Mouse (Mus musculus): ENCODE measurements around the gene Akap2. TPM values are rescaled to one million over a fixed set of nuclear protein-coding genes. Genes with fewer than 3 reads are reported as not detected.

The Akap2 gene
- polyA plus RNA-seq (2012; rRNA removed), result 37.8 and 49.2 TPM in 2 replicates

DNA sequence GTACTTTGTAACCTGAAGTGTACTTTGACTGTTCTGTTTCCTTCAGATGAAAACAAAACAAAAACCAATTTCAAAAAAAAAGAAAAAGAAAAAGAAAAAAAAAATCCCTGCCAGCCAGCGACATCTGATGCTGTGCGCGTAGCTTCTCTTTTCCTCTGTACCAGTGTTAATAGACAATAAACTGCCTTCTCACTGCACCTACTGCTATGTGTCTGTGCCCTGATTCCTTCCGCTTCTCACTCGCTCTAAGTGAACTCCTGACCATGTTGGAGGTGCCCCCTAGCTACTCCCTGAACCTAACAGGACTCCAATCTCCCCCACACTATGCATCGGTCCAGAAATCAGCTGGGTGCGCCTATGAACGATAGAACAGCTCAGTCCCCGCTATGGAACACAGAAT is at the start of gene Akap2:
Akap2 (plus strand) TSS at position 304 of the 400 bp plus-strand sequence.
- no peak for DNase-seq (ENCODE audit: low spot score)

DNA sequence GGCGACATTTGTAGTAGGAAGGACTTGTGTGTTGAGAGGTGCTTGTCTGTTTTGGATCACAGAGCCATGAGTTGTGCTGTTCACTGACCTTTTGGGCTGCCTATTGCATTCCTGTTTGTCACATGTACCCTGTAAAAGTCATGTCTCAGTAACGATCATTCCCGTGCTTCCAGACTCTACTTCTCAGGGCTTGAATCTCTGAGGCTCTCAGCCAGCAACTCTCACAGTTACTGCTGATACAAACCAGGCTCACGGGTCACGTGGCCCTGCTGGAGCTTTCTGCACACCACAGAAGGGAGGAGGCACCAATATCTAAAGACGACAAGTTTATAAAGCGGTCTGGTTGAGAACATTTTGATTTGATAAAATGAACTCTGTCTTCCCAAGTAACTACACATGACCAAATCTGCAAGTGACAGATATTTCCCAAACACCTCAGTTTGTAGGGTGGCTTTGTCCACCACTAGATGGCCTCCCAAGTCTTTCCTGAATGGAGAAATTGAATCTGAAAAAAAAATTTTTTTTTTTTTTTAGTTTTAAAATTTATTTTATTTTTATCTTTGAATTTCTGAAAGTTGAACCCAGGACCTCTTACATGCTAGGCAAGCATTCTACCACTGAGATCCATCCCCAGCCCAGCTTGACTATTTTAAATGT is 46.5 kb upstream of the Akap2 start:
- DNase-seq (ENCODE audit: low spot score), result no peak

- no peak for DNase-seq (ENCODE audit: low spot score)
Measured at GRCm38 (mm10) chr4:57672541-57672940, 44.9 kb upstream of the Akap2 start.

- DNase-seq (ENCODE audit: low spot score), result peak; percentile 66
Measured at GRCm38 (mm10) chr4:57672996-57673906, 44.2 kb upstream of the Akap2 start.

DNA sequence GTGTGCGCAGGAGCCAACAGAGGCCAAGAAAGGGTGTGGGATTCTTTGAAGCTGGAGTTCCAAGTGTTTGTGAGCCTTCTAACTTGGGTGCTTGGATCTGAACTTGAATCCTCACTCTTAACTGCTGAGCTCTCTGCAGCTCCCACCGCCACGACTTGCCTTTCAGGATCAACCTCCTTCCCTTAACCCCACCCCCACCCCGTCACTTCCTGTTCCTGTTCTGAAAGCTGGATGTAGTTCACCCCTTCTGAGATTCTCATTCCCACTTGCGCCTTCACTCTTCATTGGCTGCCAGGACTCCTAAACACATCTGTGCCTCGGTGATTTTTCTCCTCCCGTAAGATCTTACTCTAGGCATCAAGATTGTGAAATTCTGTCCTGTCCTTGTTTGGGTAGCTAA is 43.1 kb upstream of the Akap2 start:
- no peak for DNase-seq (ENCODE audit: low spot score)

DNA sequence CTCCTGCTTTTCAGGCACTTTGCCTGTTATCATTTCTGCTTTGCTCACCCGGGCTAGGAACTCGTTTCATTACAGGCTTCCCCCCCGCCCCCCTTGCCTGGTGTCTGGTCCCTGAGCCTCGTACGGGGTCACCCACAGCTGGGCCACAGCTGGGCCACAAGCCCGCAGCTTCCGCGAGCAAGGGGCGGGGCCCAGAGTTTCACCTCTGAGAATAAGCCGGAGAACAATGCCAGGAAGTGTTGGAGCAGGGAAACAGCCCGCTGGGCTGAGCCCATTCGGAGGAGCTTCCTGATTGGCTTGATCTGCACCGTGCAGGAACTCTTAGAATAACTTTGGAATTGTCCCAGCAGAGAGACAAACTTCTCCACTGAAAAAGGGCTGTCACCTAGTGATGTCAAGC is 42.1 kb upstream of the Akap2 start:
- DNase-seq (ENCODE audit: low spot score), result no peak

GRCm38 (mm10) chr4:57677916-57678315 is 39.5 kb upstream of the Akap2 start:
- DNase-seq (ENCODE audit: low spot score), result no peak

- DNase-seq (ENCODE audit: low spot score), result no peak
Measured at GRCm38 (mm10) chr4:57678991-57679457, 38.4 kb upstream of the Akap2 start.

GRCm38 (mm10) chr4:57680186-57680585 is 37.3 kb upstream of the Akap2 start:
- DNase-seq (ENCODE audit: low spot score), result no peak

DNA sequence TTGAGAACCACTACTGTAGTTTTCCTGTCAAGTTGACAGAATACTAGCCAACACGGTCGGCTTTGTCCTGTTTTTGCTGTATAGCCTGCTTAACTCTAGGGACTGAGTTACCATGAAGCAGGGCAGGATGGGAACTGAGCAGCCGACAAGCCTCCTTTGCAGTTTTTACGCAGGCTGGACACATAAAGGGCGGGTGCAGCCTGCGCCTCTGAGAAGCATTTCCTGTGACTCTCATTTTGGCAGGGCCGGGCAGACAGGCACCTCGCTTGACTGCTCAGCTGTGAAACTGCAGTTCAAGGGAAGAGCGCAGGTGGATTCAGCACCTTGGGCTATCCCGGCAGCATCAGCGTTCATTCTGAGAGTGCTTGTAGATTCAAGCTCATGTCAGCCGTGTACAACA is 35.9 kb upstream of the Akap2 start:
- no peak for DNase-seq (ENCODE audit: low spot score)

- DNase-seq (ENCODE audit: low spot score), result no peak
Measured at GRCm38 (mm10) chr4:57682341-57682740, 35.1 kb upstream of the Akap2 start.

DNA sequence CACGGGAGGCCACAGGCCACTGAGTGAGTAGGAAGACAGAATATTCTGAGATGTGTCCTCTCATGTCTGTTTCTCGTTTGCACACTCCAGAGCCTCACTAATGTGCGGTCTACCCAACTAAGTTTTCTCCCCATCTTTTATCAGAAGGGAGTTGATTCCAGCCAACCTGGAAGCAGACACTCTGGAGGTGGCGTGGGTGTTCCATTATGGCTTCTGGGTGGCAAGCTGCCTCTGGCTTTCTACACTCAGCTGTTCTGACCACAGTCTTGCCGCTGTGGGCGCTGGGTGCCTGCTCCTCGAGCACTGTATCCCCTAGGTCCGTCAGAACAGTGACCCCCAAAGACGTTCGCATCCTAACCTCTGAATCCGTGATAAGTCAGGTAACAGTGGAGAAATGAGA is 34.5 kb upstream of the Akap2 start:
- no peak for DNase-seq (ENCODE audit: low spot score)

DNA sequence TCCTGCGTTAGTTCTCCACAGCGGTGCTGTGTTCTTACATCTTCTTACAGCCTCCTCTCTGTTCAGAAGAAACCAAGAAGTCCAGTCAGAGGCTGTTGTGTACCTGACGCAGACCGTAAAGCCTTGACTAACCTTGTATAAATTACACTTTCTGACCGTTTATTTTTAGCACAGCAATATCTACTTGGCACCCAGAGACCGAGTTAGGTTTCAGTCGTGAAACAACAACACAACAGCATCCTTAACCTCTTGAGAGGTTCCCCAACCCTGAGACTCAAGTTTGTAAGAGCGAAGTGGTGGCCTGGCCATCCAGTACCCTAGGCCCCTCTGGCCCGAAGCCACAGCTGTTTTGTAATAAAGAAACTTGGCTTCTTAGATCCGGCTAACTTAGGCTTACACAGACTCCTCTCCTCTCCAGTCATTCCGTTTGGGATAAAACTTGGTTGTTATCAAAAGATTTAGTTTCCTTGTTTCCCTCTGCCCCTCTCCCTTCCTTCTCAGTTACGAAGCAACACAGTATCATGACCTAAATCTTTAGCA is 32.7 kb upstream of the Akap2 start:
- no peak for DNase-seq (ENCODE audit: low spot score)

DNA sequence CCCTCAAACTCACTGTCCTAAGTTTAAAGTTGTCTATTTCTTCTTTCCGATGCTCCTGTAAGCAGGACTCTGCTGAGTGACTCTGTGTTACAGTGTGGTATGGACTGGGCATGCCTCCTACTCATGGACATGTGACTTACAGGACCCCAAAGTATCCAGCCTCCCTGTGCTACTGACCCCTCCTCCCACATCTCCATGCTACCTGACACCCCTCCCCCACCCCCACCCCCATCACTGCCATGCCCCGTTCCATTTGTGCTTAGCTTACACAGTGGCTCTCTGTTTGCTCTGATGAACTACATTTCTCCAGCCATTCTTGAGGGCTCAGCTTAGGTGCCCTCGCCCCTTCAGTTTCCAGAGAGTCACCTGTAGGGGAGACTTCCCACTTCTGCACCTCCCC is 30.7 kb upstream of the Akap2 start:
- DNase-seq (ENCODE audit: low spot score), result no peak

DNA sequence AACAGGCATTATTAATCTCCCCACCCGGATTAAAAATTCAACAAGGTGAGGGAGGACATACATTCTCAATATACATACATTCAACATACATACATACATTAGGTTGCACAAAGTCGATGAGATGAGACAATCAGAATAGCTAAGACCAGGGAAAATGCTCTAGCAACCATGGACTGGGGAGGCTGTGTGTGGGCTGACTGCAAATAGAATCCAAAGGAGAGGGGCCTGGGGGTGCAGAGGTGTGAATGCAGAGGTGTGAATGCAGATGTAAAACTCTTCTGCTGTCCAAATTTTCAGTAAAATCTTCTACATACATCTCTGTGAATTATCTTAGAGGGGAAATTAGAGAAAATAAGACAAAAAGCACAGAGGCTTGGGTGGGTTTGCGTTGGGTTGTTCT is 29.9 kb upstream of the Akap2 start:
- DNase-seq (ENCODE audit: low spot score), result no peak

DNA sequence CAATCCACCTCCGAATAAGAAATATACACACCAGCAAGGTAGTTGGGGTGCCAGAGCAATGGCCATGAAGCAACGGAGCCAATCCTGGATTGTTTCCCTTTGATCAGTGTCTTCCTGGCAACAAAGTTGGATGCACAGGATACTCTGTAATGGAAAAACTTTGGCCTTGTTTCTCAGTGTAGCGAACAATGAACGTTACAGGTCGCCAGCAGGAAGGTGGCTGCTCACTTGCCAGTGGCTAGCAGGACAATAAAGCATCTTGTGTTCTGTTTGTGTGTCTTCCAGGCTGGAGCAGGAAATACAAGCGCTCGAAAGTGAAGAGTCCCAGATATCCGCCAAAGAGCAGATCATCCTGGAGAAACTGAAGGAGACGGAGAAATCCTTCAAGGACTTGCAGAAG is 29.3 kb upstream of the Akap2 start:
- no peak for DNase-seq (ENCODE audit: low spot score)

DNA sequence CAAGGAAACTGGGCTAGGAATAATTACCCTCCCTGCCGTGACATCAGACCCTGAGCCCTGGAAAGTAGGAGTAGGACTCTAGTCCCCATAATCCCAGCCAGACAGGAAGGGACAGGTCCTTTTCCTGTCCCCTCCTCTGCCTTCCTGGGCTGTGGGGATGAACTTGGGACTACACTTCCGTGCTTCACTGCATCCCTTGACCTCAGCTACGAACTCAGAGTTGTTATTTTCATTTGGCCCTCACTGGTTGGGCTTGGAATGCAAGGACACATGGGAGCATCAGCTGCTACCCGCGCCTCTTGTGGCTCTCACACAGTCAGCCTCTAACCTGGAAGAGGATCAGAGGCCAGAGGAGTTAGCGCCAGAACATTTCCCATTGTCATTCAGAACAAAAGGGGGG is 27.5 kb upstream of the Akap2 start:
- DNase-seq (ENCODE audit: low spot score), result no peak

DNA sequence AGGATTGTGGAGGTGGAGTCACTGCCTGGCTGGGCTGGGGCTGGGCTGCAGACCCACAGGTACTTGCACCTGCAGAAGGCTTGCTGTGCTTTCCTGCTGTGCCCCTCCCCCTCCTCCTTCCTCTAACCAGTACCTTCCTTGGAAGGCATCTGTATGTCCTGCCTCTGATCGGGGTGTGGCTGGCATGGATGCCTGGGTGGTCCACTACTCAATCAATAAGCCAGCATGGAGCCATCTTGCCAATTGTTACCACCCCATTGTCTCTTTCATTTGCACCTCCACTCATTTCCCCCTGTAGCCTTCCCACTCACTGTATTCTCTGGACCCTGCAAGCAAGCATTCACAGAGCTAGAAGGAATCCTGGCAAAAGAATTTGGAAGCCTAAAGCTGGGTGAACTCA is 26.7 kb upstream of the Akap2 start:
- DNase-seq (ENCODE audit: low spot score), result no peak

DNA sequence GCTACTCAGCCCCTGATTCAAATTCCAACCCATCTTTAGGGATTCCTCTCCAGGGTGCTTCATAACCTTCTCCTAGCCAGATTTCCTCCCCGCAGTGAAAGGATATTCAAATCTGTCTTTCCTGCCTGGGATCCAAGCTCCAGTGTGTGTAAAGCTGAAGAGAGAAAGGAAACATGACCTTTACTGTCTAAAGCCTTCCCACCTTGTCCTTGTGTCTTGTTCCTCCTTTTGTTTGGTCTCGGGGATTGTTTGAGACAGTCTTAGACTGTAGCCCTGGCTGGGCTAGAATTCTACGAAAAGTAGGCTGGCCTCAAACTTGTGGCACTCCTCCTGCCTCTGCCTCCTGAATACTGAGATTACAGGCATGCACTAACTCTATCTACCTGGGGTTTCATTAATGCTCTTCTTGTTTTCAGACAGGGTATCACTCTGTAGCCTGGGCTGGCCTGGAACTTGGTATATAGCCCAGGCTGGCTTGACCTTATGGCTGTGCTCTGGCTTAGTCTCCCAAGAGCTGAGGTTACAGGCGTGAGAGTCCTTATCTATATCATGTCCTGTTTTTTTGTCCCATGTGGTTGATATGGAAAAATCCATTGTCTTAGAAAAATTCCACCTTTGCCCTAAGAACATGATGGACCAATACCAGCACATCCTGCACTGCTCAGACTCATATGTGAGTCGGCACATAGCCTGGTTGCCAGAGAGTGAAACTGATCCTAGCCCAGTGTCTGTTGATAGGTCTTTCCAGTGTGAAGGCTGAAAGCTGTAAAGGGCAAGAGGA is 22.9 kb upstream of the Akap2 start:
- DNase-seq (ENCODE audit: low spot score), result no peak

DNA sequence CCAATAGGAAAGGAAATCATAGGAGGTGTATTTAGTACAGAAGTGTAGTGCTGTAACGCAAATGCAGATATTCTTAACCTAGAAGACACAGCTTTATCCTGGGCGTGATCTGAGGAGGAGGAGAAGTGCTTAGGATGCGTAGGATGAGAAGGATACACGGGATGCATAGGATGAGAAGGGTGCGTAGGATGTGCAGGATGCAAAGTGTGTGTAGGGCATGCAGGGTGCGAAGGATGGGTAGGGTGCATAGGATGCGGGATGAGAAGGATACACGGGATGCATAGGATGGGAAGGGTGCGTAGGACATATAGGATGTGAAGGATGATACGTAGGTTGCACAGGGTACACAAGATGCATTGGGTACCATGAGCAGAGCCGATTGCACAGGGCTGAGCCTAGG is 20.5 kb upstream of the Akap2 start:
- no peak for DNase-seq (ENCODE audit: low spot score)

GRCm38 (mm10) chr4:57697918-57698611 is 19.4 kb upstream of the Akap2 start:
- DNase-seq (ENCODE audit: low spot score), result no peak

Measured in urinary bladder, adult 2 months (tissue).